Mouse (Mus musculus) MEL (cell line): ENCODE results near the gene Fam222b. TPM values are rescaled to one million over a fixed set of nuclear protein-coding genes. Genes with fewer than 3 reads are reported as not detected.

Experiments used
- DNase-seq: peaks from one replicate; pipeline ENCODE4 v3.0.0; 2011; ENCODE audit warnings: low read depth, low spot score
- H3K27ac ChIP-seq: 2 replicates; pipeline ENCODE4 v1.5.1; 2012; ENCODE audit warnings: low read depth, mild to moderate bottlenecking, control low read depth, low read length, moderate library complexity; ENCODE audit not compliant: control insufficient read depth
- H3K27me3 ChIP-seq, 2 experiments: fragments of 150-350 bp in 1 of 2; sonication (generic) in 1 of 2; 2 replicates each; pipeline ENCODE4 v1.6.1; 2012; ENCODE audit warnings: low read length in 2 of 2, mild to moderate bottlenecking in 2 of 2, improper control_type of control experiment in 1 of 2, moderate library complexity in 1 of 2; ENCODE audit not compliant: insufficient read depth in 2 of 2, control insufficient read depth in 1 of 2
- H3K36me3 ChIP-seq, 2 experiments: 2 replicates each; pipeline ENCODE4 v1.6.1; 2012 to 2014; ENCODE audit warnings: low read length in 2 of 2, improper control_type of control experiment in 1 of 2, inconsistent platforms in 1 of 2, mild to moderate bottlenecking in 1 of 2; ENCODE audit not compliant: insufficient read depth in 2 of 2, control insufficient read depth in 1 of 2
- H3K4me1 ChIP-seq, 2 experiments: fragments of 150-350 bp in 1 of 2; sonication (generic) in 1 of 2; 2 replicates each; pipeline ENCODE4 v1.6.1; 2012; ENCODE audit warnings: low read length in 2 of 2, improper control_type of control experiment in 1 of 2, mild to moderate bottlenecking in 1 of 2; ENCODE audit not compliant: insufficient read depth in 2 of 2, control insufficient read depth in 1 of 2
- H3K4me3 ChIP-seq, 2 experiments: fragments of 150-350 bp in 1 of 2; sonication (generic) in 1 of 2; 2 replicates each; pipeline ENCODE4 v1.5.1; 2012; ENCODE audit warnings: low read depth in 2 of 2, low read length in 2 of 2, mild to moderate bottlenecking in 2 of 2, moderate library complexity in 2 of 2, control low read depth in 1 of 2, improper control_type of control experiment in 1 of 2; ENCODE audit not compliant: control insufficient read depth in 1 of 2, insufficient read depth in 1 of 2
- H3K79me2 ChIP-seq: 2 replicates; pipeline ENCODE4 v1.6.1; 2012; ENCODE audit warnings: mild to moderate bottlenecking, low read length, moderate library complexity; ENCODE audit not compliant: control insufficient read depth, poor library complexity, insufficient read depth
- H3K9ac ChIP-seq: 2 replicates; pipeline ENCODE4 v1.6.1; 2012; ENCODE audit warnings: low read depth, mild to moderate bottlenecking, control low read depth, low read length, moderate library complexity; ENCODE audit not compliant: control insufficient read depth, poor library complexity, severe bottlenecking
- H3K9me3 ChIP-seq: fragments of 150-350 bp; sonication (generic); replicated peaks from 2 replicates; pipeline ENCODE4 v1.6.1; 2012; ENCODE audit warnings: mild to moderate bottlenecking, low read length, improper control_type of control experiment, moderate library complexity; ENCODE audit not compliant: insufficient read depth
- BHLHE40 ChIP-seq: IDR thresholded peaks from 2 replicates; pipeline ENCODE4 v1.6.1; 2012; ENCODE audit warnings: low read depth, mild to moderate bottlenecking, inconsistent platforms, low read length, improper control_type of control experiment, borderline replicate concordance
- CHD1 ChIP-seq: IDR thresholded peaks from 2 replicates; pipeline ENCODE4 v1.6.1; 2012; ENCODE audit warnings: low read depth, mild to moderate bottlenecking, inconsistent platforms, low read length, improper control_type of control experiment
- ELF1 ChIP-seq: IDR thresholded peaks from 2 replicates; pipeline ENCODE4 v1.6.1; 2014; ENCODE audit warnings: low read depth, mild to moderate bottlenecking, inconsistent platforms, low read length, improper control_type of control experiment, moderate library complexity
- EP300 ChIP-seq, 2 experiments: IDR thresholded peaks; 2 replicates each; pipeline ENCODE4 v1.6.1; 2011; ENCODE audit warnings: improper control_type of control experiment in 2 of 2, low read length in 2 of 2, low read depth in 1 of 2, mild to moderate bottlenecking in 1 of 2
- ETS1 ChIP-seq: IDR thresholded peaks from 2 replicates; pipeline ENCODE4 v1.6.1; 2012; ENCODE audit warnings: low read depth, mild to moderate bottlenecking, inconsistent platforms, low read length, improper control_type of control experiment, moderate library complexity
- GABPA ChIP-seq: IDR thresholded peaks from 2 replicates; pipeline ENCODE4 v1.6.1; 2012; ENCODE audit warnings: low read depth, mild to moderate bottlenecking, inconsistent platforms, low read length, improper control_type of control experiment, moderate library complexity
- GATA1 ChIP-seq: IDR thresholded peaks from 2 replicates; pipeline ENCODE4 v1.6.1; 2011; ENCODE audit warnings: low read depth, low read length, improper control_type of control experiment
- HCFC1 ChIP-seq: IDR thresholded peaks from 2 replicates; pipeline ENCODE4 v1.6.1; 2012; ENCODE audit warnings: low read depth, mild to moderate bottlenecking, inconsistent platforms, low read length, improper control_type of control experiment, moderate library complexity
- JUND ChIP-seq: IDR thresholded peaks from 2 replicates; pipeline ENCODE4 v1.6.1; 2011; ENCODE audit warnings: low read depth, mild to moderate bottlenecking, improper control_type of control experiment, low read length
- MAFK ChIP-seq: IDR thresholded peaks from 2 replicates; pipeline ENCODE4 v1.6.1; 2011; ENCODE audit warnings: low read depth, mild to moderate bottlenecking, low read length, improper control_type of control experiment, borderline replicate concordance
- MAX ChIP-seq: IDR thresholded peaks from 2 replicates; pipeline ENCODE4 v1.6.1; 2011; ENCODE audit warnings: low read length, improper control_type of control experiment
- MAZ ChIP-seq: IDR thresholded peaks from 2 replicates; pipeline ENCODE4 v1.6.1; 2012; ENCODE audit warnings: low read depth, mild to moderate bottlenecking, inconsistent platforms, low read length, improper control_type of control experiment
- MEF2A ChIP-seq: IDR thresholded peaks from 2 replicates; pipeline ENCODE4 v1.6.1; 2014; ENCODE audit warnings: low read depth, mild to moderate bottlenecking, inconsistent platforms, low read length, improper control_type of control experiment; ENCODE audit not compliant: poor library complexity, insufficient replicate concordance, severe bottlenecking; ENCODE audit errors: extremely low read depth
- MXI1 ChIP-seq: IDR thresholded peaks from 2 replicates; pipeline ENCODE4 v1.6.1; 2011; ENCODE audit warnings: mild to moderate bottlenecking, low read depth, low read length, improper control_type of control experiment
- MYB ChIP-seq: IDR thresholded peaks from 2 replicates; pipeline ENCODE4 v1.6.1; 2011; ENCODE audit warnings: mild to moderate bottlenecking, low read depth, low read length, improper control_type of control experiment
- MYC ChIP-seq: IDR thresholded peaks from 2 replicates; pipeline ENCODE4 v1.6.1; 2011; ENCODE audit warnings: low read depth, mild to moderate bottlenecking, low read length, improper control_type of control experiment, moderate library complexity
- NELFE ChIP-seq: IDR thresholded peaks from 2 replicates; pipeline ENCODE4 v1.6.1; 2011; ENCODE audit warnings: low read depth, low read length, improper control_type of control experiment
- NRF1 ChIP-seq: IDR thresholded peaks from 2 replicates; pipeline ENCODE4 v1.6.1; 2014; ENCODE audit warnings: low read depth, mild to moderate bottlenecking, inconsistent platforms, low read length, improper control_type of control experiment, moderate library complexity; ENCODE audit not compliant: poor library complexity, insufficient read depth, severe bottlenecking
- POLR2A ChIP-seq, 2 experiments: IDR thresholded peaks; 2 replicates each; pipeline ENCODE4 v1.6.1; 2011 to 2012; ENCODE audit warnings: low read length in 2 of 2, mild to moderate bottlenecking in 2 of 2, control low read depth in 1 of 2, improper control_type of control experiment in 1 of 2, low read depth in 1 of 2, moderate library complexity in 1 of 2; ENCODE audit not compliant: control insufficient read depth in 1 of 2, insufficient read depth in 1 of 2, poor library complexity in 1 of 2
- POLR2AphosphoS2 ChIP-seq: IDR thresholded peaks from 2 replicates; pipeline ENCODE4 v1.6.1; 2011; ENCODE audit warnings: low read length, improper control_type of control experiment
- POLR2AphosphoS5 ChIP-seq: IDR thresholded peaks from 2 replicates; pipeline ENCODE4 v1.6.1; 2012; ENCODE audit warnings: low read depth, borderline replicate concordance, mild to moderate bottlenecking, inconsistent platforms, low read length, moderate library complexity, mixed read lengths
- RCOR1 ChIP-seq: IDR thresholded peaks from 2 replicates; pipeline ENCODE4 v1.6.1; 2012; ENCODE audit warnings: low read depth, mild to moderate bottlenecking, inconsistent platforms, low read length, improper control_type of control experiment
- SIN3A ChIP-seq: IDR thresholded peaks from 2 replicates; pipeline ENCODE4 v1.6.1; 2012; ENCODE audit warnings: low read length, improper control_type of control experiment, inconsistent platforms
- SMC3 ChIP-seq: IDR thresholded peaks from 2 replicates; pipeline ENCODE4 v1.6.1; 2011; ENCODE audit warnings: low read depth, low read length, improper control_type of control experiment
- TAL1 ChIP-seq: IDR thresholded peaks from 2 replicates; pipeline ENCODE4 v1.6.1; 2012; ENCODE audit warnings: mild to moderate bottlenecking, inconsistent platforms, low read length, moderate library complexity, mixed read lengths
- TBP ChIP-seq: IDR thresholded peaks from 2 replicates; pipeline ENCODE4 v1.8.0; 2011; ENCODE audit warnings: low read depth, low read length, improper control_type of control experiment
- TCF12 ChIP-seq: IDR thresholded peaks from 2 replicates; pipeline ENCODE4 v1.6.1; 2014; ENCODE audit warnings: low read depth, mild to moderate bottlenecking, inconsistent platforms, low read length, improper control_type of control experiment, moderate library complexity
- UBTF ChIP-seq: IDR thresholded peaks from 2 replicates; pipeline ENCODE4 v1.6.1; 2012; ENCODE audit warnings: low read depth, mild to moderate bottlenecking, inconsistent platforms, low read length, improper control_type of control experiment, moderate library complexity, borderline replicate concordance; ENCODE audit not compliant: insufficient read depth
- USF1 ChIP-seq: IDR thresholded peaks from 2 replicates; pipeline ENCODE4 v1.6.1; 2014; ENCODE audit warnings: low read depth, mild to moderate bottlenecking, inconsistent platforms, low read length, improper control_type of control experiment, moderate library complexity
- ZC3H11A ChIP-seq: IDR thresholded peaks from 2 replicates; pipeline ENCODE4 v1.6.1; 2012; ENCODE audit warnings: low read depth, mild to moderate bottlenecking, inconsistent platforms, low read length, improper control_type of control experiment
- ZKSCAN1 ChIP-seq: IDR thresholded peaks from 2 replicates; pipeline ENCODE4 v1.6.1; 2012; ENCODE audit warnings: low read depth, mild to moderate bottlenecking, inconsistent platforms, low read length, improper control_type of control experiment, moderate library complexity
- ZMIZ1 ChIP-seq: IDR thresholded peaks from 2 replicates; pipeline ENCODE4 v1.6.1; 2012; ENCODE audit warnings: low read depth, mild to moderate bottlenecking, inconsistent platforms, low read length, improper control_type of control experiment, moderate library complexity
- ZNF384 ChIP-seq: IDR thresholded peaks from 2 replicates; pipeline ENCODE4 v1.6.1; 2012; ENCODE audit warnings: low read depth, mild to moderate bottlenecking, inconsistent platforms, low read length, improper control_type of control experiment
- polyA plus RNA-seq, 2 experiments: library from polyadenylated mRNA; stranded (reverse) in 1 of 2; unstranded in 1 of 2; fragments of >175 nt in 1 of 2; fragments of >200 nt in 1 of 2; gene quantifications; 2 replicates each; pipeline versions ENCODE4 v1.2.1 to v1.2.4; 2012; ENCODE audit warnings: low replicate concordance in 2 of 2, low read depth in 1 of 2; ENCODE audit not compliant: insufficient read length in 2 of 2, insufficient read depth in 1 of 2, missing spikeins in 1 of 2
- total RNA-seq: library from RNA; depleted of rRNA; stranded (reverse); fragments of 300-350 nt; gene quantifications from 2 replicates; pipeline ENCODE4 v1.2.3, GENCODE M21; 2012

Gene Fam222b
- total and polyA plus RNA-seq, 3 experiments = 2.4 to 8.1 TPM; not detected in 1

- peak; percentile 88; the same call in 1 of the 2 replicates for TF ChIP-seq MEF2A
These were observed 81.4 kb downstream of the Fam222b start (continued) for GRCm38 (mm10) chr11:78175771-78176401.

GRCm38 (mm10) chr11:78176402-78176862 lies 82.0 kb downstream of the Fam222b start, which contains the start of the genes Nek8 and Tlcd1:
Gene Nek8, minus strand, starts transcription at chr11:78176675.
Gene Tlcd1, plus strand, starts transcription at chr11:78176711.
- Histone ChIP-seq H3K9me3 (no peaks in the 10 kb centered on the region), H3K36me3 (peaks cover under 1 to 24% of the 10 kb centered on the region in 2 experiments), H3K4me3 (peak within 1 kb of the TSS; percentile 60 to 67), H3K27me3 (no peaks in the 10 kb centered on the region), H3K27ac (peak within 1 kb of the TSS; percentile 83), H3K9ac (peak within 1 kb of the TSS; percentile 92), H3K4me1 (peaks cover 0 to 16% of the 10 kb centered on the region in 2 experiments; a peak in 1 of 4 replicates), H3K79me2 (peaks cover 12% of the 10 kb centered on the region)
- peak; percentile 97 for DNase-seq
- TF ChIP-seq POLR2A (IDR thresholded peaks at IDR 0.05; ENCODE audit: control insufficient read depth in 1 of 2, insufficient read depth in 1 of 2, low read depth in 1 of 2, low read length in 2 of 2, poor library complexity in 1 of 2) = peak; percentile 72 to 82; a peak in 3 of 4 replicates
- TF ChIP-seq ETS1 = no peak
- TF ChIP-seq HCFC1 = peak; percentile 70
- TF ChIP-seq TAL1 = no peak
- no peak for TF ChIP-seq POLR2AphosphoS5
- TF ChIP-seq ELF1 = 0 out of 2 replicates have a peak, but pooled peaks have one; percentile 39
- TF ChIP-seq MYC = no peak; the same call in 1 of the 2 replicates
- TF ChIP-seq BHLHE40 = peak; percentile 35; the same call in 1 of the 2 replicates
- TF ChIP-seq JUND = no peak
- TF ChIP-seq TCF12 = peak; percentile 27; the same call in 1 of the 2 replicates
- no peak for TF ChIP-seq CHD1
- 0 out of 2 replicates have a peak, but pooled peaks have one; percentile 5 for TF ChIP-seq RCOR1
- no peak for TF ChIP-seq MAX
- TF ChIP-seq UBTF = no peak
- TF ChIP-seq GABPA = no peak
- no peak for TF ChIP-seq EP300 (IDR thresholded peaks at IDR 0.05; ENCODE audit: low read depth in 1 of 2, low read length in 2 of 2)
- TF ChIP-seq SIN3A = peak; percentile 81
- TF ChIP-seq ZKSCAN1 = no peak
- no peak for TF ChIP-seq MAZ
- peak; percentile 82 for TF ChIP-seq NRF1
- TF ChIP-seq MXI1 = peak; percentile 16; the same call in 1 of the 2 replicates
- TF ChIP-seq NELFE = peak; percentile 78
- TF ChIP-seq MAFK = no peak
- TF ChIP-seq USF1 = no peak
- TF ChIP-seq ZC3H11A = no peak
- peak; percentile 57; the same call in 1 of the 2 replicates for TF ChIP-seq TBP
- TF ChIP-seq POLR2AphosphoS2 = peak; percentile 80
- no peak for TF ChIP-seq MYB
- TF ChIP-seq SMC3 = no peak
- no peak for TF ChIP-seq ZNF384
- no peak; the same call in 1 of the 2 replicates for TF ChIP-seq ZMIZ1
- TF ChIP-seq GATA1 = no peak
